Mouse (Mus musculus) lung, embryonic 16.5 days (tissue): ENCODE data around the gene Tacc2. TPM values are rescaled to one million over a fixed set of nuclear protein-coding genes. Genes with fewer than 3 reads are reported as not detected.

Experiments
- ATAC-seq: fragments of 200-750 bp; cut with Nextera tagmentation; 2 replicates; pipeline ENCODE4 v1.8.0; 2017; ENCODE audit warnings: low read depth, mild to moderate bottlenecking, moderate library complexity
- H3K27ac ChIP-seq: fragments of 300-500 bp; sonication (generic); 2 replicates; pipeline ENCODE4 v1.5.1; 2014; ENCODE audit warnings: mild to moderate bottlenecking, control low read depth, low read length
- H3K27me3 ChIP-seq: fragments of 300-500 bp; sonication (generic); 2 replicates; pipeline ENCODE4 v1.6.1; 2014; ENCODE audit warnings: low read depth, low read length, mixed read lengths; ENCODE audit not compliant: control insufficient read depth, insufficient read depth
- H3K36me3 ChIP-seq: fragments of 300-500 bp; sonication (generic); 2 replicates; pipeline ENCODE4 v1.6.1; 2014; ENCODE audit warnings: low read length; ENCODE audit not compliant: control insufficient read depth, insufficient read depth
- H3K4me1 ChIP-seq: fragments of 300-500 bp; sonication (generic); replicated peaks from 2 replicates; pipeline ENCODE4 v1.6.1; 2014; ENCODE audit warnings: low read length, mixed read lengths; ENCODE audit not compliant: control insufficient read depth, insufficient read depth
- H3K4me2 ChIP-seq: fragments of 300-500 bp; sonication (generic); 2 replicates; pipeline ENCODE4 v1.6.1; 2014; ENCODE audit warnings: low read depth, low read length, control low read depth
- H3K4me3 ChIP-seq: fragments of 300-500 bp; sonication (generic); 2 replicates; pipeline ENCODE4 v1.5.1; 2014; ENCODE audit warnings: mild to moderate bottlenecking, low read length, control low read depth
- H3K9ac ChIP-seq: fragments of 300-500 bp; sonication (generic); 2 replicates; pipeline ENCODE4 v1.6.1; 2014; ENCODE audit warnings: low read length, control low read depth
- H3K9me3 ChIP-seq: fragments of 300-500 bp; sonication (generic); 2 replicates; pipeline ENCODE4 v1.6.1; 2016; ENCODE audit warnings: low read length; ENCODE audit not compliant: control insufficient read depth
- WGBS: fragments of 180-500 bp; shearing (Covaris S2); extraction: QIAGEN DNeasy Blood & Tissue Kit; methylation state at CpG from one replicate; pipeline ENCODE4 v1.1.7; 2014; 5-methylcytosine and 5-hydroxymethylcytosine counted together
- polyA plus RNA-seq: library from polyadenylated mRNA; unstranded; fragments of >200 nt; fragmentation: Nextera tagmentation; extraction: Ambion mirVana; gene quantifications from 2 replicates; pipeline ENCODE4 v1.2.1, GENCODE M21; 2015

The Tacc2 gene
- polyA plus RNA-seq, 1 experiment from 2014 or later, result 21.7 TPM

DNA sequence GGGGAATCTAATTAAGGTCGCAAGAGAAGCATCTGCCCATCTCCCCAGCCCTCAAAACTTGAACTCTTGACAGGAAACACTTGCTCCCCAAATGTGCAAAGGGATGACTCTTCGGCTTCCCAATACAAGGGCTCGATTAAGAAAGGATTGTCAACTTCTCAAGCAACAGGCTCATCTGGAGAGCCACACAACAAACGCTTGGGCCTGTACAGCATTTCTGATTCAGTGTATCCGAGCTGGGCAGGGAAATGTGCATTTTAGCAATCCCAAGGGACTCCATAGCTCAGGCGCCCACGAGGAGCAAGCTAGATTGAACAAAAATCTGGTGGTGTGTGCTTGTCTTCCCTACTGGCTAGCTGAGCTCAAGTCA lies 30.8 kb upstream of the Tacc2 start:
- WGBS, result 2% methylated on average over 7 of the region's 7 CpGs
- Histone ChIP-seq H3K27me3 (no peaks in the 10 kb centered on the region), H3K4me1 (peaks cover 5% of the 10 kb centered on the region), H3K9me3 (no peaks in the 10 kb centered on the region), H3K36me3 (peaks cover 24% of the 10 kb centered on the region), H3K4me2 (peak overlapping the region; percentile 64), H3K4me3 (peak overlapping the region; percentile 93), H3K27ac (peak overlapping the region; percentile 99), H3K9ac (peak overlapping the region; percentile 98)
- no peak for ATAC-seq

DNA sequence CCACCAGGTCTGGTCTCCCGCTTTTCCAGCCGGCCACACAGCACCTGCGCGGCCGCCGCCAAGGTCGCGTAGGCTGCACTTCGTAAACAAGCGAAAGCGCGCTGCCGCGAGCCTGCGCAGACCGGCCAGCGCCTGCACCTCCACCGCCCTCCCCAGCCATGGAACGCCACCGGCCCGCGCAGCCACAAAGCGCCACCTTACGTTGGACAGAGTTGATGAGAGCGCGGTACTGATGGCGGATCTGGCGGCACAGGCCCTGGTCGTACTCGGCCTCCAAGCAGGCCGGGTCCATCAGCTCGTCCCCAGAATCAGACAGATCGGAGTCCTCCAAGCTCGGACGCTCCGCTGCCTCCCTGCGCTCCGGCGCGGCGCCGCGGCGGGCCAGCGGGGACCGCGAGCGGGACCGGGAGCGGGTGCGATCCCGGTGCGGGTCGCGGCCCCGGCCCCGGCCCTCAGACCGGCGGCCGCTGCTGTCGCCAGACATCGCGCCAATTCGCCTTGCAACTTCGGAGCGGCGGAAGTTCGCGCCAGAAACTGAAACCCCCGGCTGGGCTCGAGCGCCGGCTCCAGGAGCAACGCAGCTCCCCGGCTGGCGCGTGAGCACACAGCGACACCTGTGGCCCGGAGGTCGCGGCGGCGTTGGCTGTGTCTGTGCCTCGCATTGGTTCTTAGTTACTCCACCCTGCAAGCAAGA lies 30.3 kb upstream of the Tacc2 start:
- Histone ChIP-seq H3K9me3 (no peaks in the 10 kb centered on the region), H3K27me3 (no peaks in the 10 kb centered on the region), H3K36me3 (peaks cover 21% of the 10 kb centered on the region), H3K4me1 (peaks cover 5% of the 10 kb centered on the region), H3K9ac (peak overlapping the region; percentile 98), H3K27ac (peak overlapping the region; percentile 99), H3K4me2 (peak overlapping the region; percentile 64), H3K4me3 (peak overlapping the region; percentile 93)
- WGBS, result under 1% methylated on average over 65 of the region's 84 CpGs
- ATAC-seq, result peak; percentile 95

DNA sequence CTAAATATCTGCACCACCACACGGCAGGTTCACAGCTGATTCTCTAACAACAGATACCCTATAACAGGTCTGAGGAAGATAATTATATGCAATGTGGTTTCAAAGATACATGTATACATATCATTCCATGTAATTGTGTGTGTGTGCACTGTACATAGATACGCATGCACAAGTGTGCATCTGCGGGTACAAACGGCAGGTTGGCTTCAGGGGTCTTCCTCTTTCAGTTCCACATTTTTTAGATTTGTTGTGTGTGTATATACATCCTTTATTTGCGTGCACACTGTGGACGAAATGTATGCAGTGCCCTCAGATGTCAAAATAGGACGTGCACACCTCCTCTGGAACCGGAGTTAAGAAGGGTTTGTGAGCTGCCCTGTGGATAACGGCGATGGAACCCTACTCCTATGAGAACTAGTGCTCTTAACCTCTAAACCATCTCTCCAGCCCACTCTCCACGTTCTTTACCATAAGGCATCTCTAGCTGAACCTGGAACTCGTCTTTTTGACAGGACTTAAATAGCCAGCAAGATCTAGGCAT lies 29.5 kb upstream of the Tacc2 start:
- Histone ChIP-seq H3K27me3 (no peaks in the 10 kb centered on the region), H3K4me3 (peak overlapping the region; percentile 93), H3K9ac (no peak overlapping the region), H3K36me3 (peaks cover 14% of the 10 kb centered on the region), H3K4me2 (0 out of 2 replicates have a peak overlapping the region, but pooled peaks have one; percentile 4), H3K4me1 (peaks cover 5% of the 10 kb centered on the region), H3K27ac (no peak overlapping the region), H3K9me3 (no peaks in the 10 kb centered on the region)
- ATAC-seq, result no peak
- WGBS, result 82% methylated on average over 12 of the region's 12 CpGs

DNA sequence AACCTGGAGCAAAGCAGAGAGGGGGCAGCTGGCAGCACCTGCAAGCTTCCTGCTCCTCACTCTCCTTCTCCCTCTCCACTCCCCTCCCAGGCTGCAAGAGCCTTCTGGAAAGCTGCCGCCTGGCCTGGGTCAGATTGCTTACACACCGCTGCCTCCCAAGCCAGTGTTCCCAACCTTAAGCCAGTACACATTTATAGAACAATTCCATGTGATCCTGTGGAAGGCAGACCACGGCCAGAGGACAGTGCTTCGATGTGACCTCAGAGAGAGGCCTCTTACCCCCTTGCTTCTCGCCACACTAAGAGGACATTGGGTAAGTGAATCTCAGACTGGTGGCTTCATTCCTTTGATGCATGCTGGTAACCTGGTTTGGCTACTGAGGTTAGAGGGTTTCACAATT lies 24.5 kb upstream of the Tacc2 start:
- Histone ChIP-seq H3K27me3 (no peaks in the 10 kb centered on the region), H3K9ac (no peak overlapping the region), H3K36me3 (no peaks in the 10 kb centered on the region), H3K4me1 (no peaks in the 10 kb centered on the region), H3K9me3 (no peaks in the 10 kb centered on the region), H3K27ac (no peak overlapping the region), H3K4me3 (no peak overlapping the region), H3K4me2 (no peak overlapping the region)
- no peak for ATAC-seq
- 65% methylated on average over 5 of the region's 5 CpGs for WGBS

DNA sequence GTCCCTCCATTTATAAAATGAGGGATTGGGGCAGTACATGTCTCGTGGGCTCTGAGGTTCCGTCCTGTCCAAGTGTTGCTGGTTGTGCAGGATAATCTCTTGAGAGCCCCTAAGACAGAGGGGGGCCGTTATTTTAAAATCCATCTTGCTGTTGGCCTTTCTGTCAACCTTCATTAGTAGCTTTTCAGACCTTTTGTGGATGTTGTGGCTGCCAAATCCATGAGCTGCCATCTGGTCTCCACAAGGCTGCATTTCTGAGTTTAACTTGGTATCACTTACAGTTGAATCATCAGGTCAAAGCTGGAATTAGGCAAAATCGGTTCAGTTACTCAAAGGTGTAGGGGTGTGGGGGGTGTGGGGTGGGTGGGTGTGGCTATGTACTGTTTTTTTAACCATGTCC lies 23.9 kb upstream of the Tacc2 start:
- Histone ChIP-seq H3K4me1 (no peaks in the 10 kb centered on the region), H3K4me3 (no peak overlapping the region), H3K9ac (no peak overlapping the region), H3K36me3 (no peaks in the 10 kb centered on the region), H3K9me3 (no peaks in the 10 kb centered on the region), H3K27me3 (no peaks in the 10 kb centered on the region), H3K27ac (no peak overlapping the region), H3K4me2 (no peak overlapping the region)
- no peak for ATAC-seq
- 66% methylated on average over 4 of the region's 4 CpGs for WGBS

DNA sequence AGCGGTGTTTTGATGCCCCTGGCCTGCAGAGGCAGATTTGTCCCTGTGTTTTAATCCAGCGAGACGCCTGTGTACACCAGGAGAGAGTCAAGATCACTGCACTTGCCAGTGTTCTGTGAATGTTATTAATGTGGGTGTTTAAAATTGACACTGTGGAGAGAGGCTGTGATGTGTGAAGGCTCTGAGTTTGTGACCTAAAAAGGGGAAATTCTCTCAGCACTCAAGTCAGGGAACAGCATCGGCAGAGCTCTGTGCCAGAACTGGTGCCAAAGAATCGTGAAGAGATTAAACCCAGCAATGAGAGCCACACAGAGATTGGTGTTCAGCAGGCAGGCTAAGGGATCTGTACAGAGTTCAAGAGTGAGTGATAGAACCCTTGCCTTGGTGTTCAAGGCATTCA lies 21.6 kb upstream of the Tacc2 start:
- 45% methylated on average over 5 of the region's 5 CpGs for WGBS
- Histone ChIP-seq H3K4me1 (no peaks in the 10 kb centered on the region; the same call in 1 of the 2 replicates), H3K27ac (no peak overlapping the region), H3K9me3 (no peaks in the 10 kb centered on the region), H3K4me3 (no peak overlapping the region), H3K9ac (no peak overlapping the region), H3K4me2 (no peak overlapping the region), H3K36me3 (no peaks in the 10 kb centered on the region), H3K27me3 (no peaks in the 10 kb centered on the region)
- ATAC-seq, result no peak

DNA sequence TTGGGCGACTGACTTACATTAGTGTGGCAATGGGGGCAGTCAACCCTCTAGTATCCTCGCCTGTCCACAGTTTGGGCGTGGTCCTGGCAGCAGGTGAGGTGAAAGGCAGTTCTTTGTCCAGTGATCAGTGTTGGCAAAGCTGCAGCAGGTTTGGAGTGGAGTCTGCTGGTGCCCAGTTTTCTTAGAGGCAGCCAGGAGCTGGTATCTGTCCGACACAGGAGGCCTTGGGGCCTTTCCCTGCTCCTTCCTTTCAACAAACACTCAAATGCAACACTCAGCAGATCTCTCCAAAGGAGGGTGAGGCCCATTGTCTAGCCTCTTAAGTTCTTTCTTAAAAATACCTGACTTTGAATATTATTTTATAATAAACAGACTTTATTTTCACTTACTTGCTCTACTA lies 18.6 kb upstream of the Tacc2 start:
- H3K27me3 ChIP-seq, result no peaks in the 10 kb centered on the region
- 0 out of 2 replicates have a peak, but pooled peaks have one; percentile 26 for ATAC-seq
- H3K4me3 ChIP-seq, result no peak overlapping the region
- no peaks in the 10 kb centered on the region for H3K36me3 ChIP-seq
- H3K4me2 ChIP-seq, result no peak overlapping the region
- 59% methylated on average over 4 of the region's 4 CpGs for WGBS
- H3K9me3 ChIP-seq, result no peaks in the 10 kb centered on the region
- no peaks in the 10 kb centered on the region; the same call in 1 of the 2 replicates for H3K4me1 ChIP-seq
- no peak overlapping the region for H3K9ac ChIP-seq
- no peak overlapping the region for H3K27ac ChIP-seq

DNA sequence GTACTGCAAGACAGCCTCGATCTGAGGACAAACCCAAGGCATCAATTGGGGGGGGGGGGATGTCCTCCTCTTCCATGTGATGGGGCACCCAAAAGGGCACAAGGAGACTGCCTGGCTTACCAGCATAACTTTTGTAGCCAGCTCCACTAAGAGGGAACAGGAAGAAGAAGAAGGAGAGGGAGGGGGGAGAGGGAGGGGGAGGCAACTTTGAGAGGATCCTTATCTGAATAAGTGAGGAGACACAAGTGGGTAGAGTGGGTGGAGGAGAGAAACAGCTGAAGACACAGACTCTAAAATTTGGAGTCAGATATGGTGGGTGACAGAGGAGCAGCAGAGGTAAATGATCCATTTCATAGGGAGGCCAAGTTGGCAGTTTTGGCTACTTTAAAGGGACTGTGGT lies 16.3 kb upstream of the Tacc2 start:
- Histone ChIP-seq H3K27me3 (no peaks in the 10 kb centered on the region), H3K36me3 (no peaks in the 10 kb centered on the region), H3K9ac (no peak overlapping the region), H3K4me1 (no peaks in the 10 kb centered on the region; the same call in 1 of the 2 replicates), H3K4me2 (no peak overlapping the region), H3K27ac (no peak overlapping the region), H3K9me3 (no peaks in the 10 kb centered on the region), H3K4me3 (no peak overlapping the region)
- no peak for ATAC-seq
- 55% methylated on average over 1 of the region's 1 CpGs for WGBS

DNA sequence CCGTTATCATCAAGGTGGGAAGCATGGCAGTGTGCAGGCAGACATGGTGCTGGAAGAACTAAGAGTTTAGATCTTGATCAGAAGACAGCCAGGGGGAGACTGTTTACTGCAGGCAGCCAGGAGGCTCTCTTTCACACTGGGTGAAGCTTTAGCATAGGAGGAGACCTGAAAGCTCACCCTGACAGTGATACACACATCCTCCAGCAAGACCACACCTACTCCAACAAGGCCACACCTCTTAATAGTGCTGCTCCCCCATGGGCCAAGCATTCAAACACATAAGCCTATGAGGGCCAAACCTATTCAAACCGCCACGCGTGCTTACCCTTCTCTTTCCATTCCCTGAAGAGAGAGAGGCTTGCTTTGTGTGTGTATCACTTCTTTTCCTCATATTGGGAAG lies 14.0 kb upstream of the Tacc2 start:
- no peak for ATAC-seq
- no peaks in the 10 kb centered on the region; the same call in 1 of the 2 replicates for H3K4me1 ChIP-seq
- H3K36me3 ChIP-seq, result no peaks in the 10 kb centered on the region
- H3K27me3 ChIP-seq, result no peaks in the 10 kb centered on the region
- H3K4me2 ChIP-seq, result no peak overlapping the region
- no peak overlapping the region for H3K27ac ChIP-seq
- no peak overlapping the region for H3K9ac ChIP-seq
- H3K9me3 ChIP-seq, result no peaks in the 10 kb centered on the region
- WGBS, result 86% methylated on average over 4 of the region's 4 CpGs
- no peak overlapping the region for H3K4me3 ChIP-seq
